Mouse (Mus musculus) CH12.LX (cell line): Measurements from ENCODE around the gene Aco1. TPM values are rescaled to one million over a fixed set of nuclear protein-coding genes. Genes with fewer than 3 reads are reported as not detected.

Experiments
- DNase-seq: peaks from one replicate; pipeline ENCODE4 v3.0.0-alpha.2; 2013; ENCODE audit errors: extremely low read depth
- H3K27ac ChIP-seq: 2 replicates; pipeline ENCODE4 v1.5.1; 2012; ENCODE audit warnings: low read depth, mild to moderate bottlenecking, control low read depth, moderate library complexity; ENCODE audit not compliant: insufficient read depth
- H3K27me3 ChIP-seq: replicated peaks from 2 replicates; pipeline ENCODE3; 2012; ENCODE audit warnings: inconsistent platforms
- H3K36me3 ChIP-seq, 2 experiments: replicated peaks in 1 of 2; 2 replicates each; pipeline versions ENCODE3 to v1.6.1; 2012; ENCODE audit warnings: inconsistent platforms in 1 of 2, low read length in 1 of 2, mild to moderate bottlenecking in 1 of 2, mixed read lengths in 1 of 2, moderate library complexity in 1 of 2; ENCODE audit not compliant: control insufficient read depth in 1 of 2, insufficient read depth in 1 of 2
- H3K4me1 ChIP-seq, 2 experiments: 2 replicates each; pipeline ENCODE4 v1.6.1; 2012; ENCODE audit warnings: inconsistent platforms in 1 of 2, moderate library complexity in 1 of 2; ENCODE audit not compliant: insufficient read depth in 2 of 2, control insufficient read depth in 1 of 2
- H3K4me2 ChIP-seq: 2 replicates; pipeline ENCODE4 v1.6.1; 2012; ENCODE audit warnings: low read depth, mild to moderate bottlenecking, control low read depth; ENCODE audit not compliant: poor library complexity, insufficient read depth, severe bottlenecking
- H3K4me3 ChIP-seq, 3 experiments: fragments of 150-350 bp in 1 of 3; sonication (generic) in 1 of 3; replicated peaks in 1 of 3; 2 replicates each; pipeline versions ENCODE3 to v1.5.1; 2011 to 2012; ENCODE audit warnings: low read depth in 2 of 3, low read length in 2 of 3, mild to moderate bottlenecking in 2 of 3, moderate library complexity in 2 of 3, control low read depth in 1 of 3, improper control_type of control experiment in 1 of 3, inconsistent platforms in 1 of 3, mixed read lengths in 1 of 3; ENCODE audit not compliant: poor library complexity in 1 of 3
- H3K79me2 ChIP-seq: replicated peaks from 2 replicates; pipeline ENCODE4 v1.6.1; 2012; ENCODE audit warnings: mild to moderate bottlenecking, moderate library complexity; ENCODE audit not compliant: control insufficient read depth, poor library complexity, insufficient read depth, severe bottlenecking; ENCODE audit errors: extremely low read depth
- H3K9ac ChIP-seq: 2 replicates; pipeline ENCODE4 v1.6.1; 2012; ENCODE audit warnings: low read depth, mild to moderate bottlenecking, control low read depth, moderate library complexity; ENCODE audit not compliant: insufficient read depth
- H3K9me3 ChIP-seq: replicated peaks from 2 replicates; pipeline ENCODE3; 2012; ENCODE audit warnings: low read length, inconsistent platforms, mixed read lengths
- CHD1 ChIP-seq: IDR thresholded peaks from 2 replicates; pipeline ENCODE4 v1.6.1; 2012; ENCODE audit warnings: low read depth, low read length, improper control_type of control experiment, inconsistent platforms
- CHD2 ChIP-seq: IDR thresholded peaks from 2 replicates; pipeline ENCODE4 v1.6.1; 2011; ENCODE audit warnings: low read length, improper control_type of control experiment
- CTCF ChIP-seq, 2 experiments: IDR thresholded peaks in 1 of 2; conservative IDR thresholded peaks in 1 of 2; 2 replicates each; pipeline ENCODE4 v1.5.1; 2011 to 2012; ENCODE audit warnings: low read depth in 2 of 2, low read length in 2 of 2, improper control_type of control experiment in 1 of 2, inconsistent platforms in 1 of 2, mild to moderate bottlenecking in 1 of 2, moderate library complexity in 1 of 2
- EP300 ChIP-seq: IDR thresholded peaks from 2 replicates; pipeline ENCODE4 v1.6.1; 2011; ENCODE audit warnings: low read length, improper control_type of control experiment
- ETS1 ChIP-seq: conservative IDR thresholded peaks from 2 replicates; pipeline ENCODE4 v1.6.1; 2012; ENCODE audit warnings: low read depth, mild to moderate bottlenecking, inconsistent platforms, low read length, improper control_type of control experiment, moderate library complexity
- IRF4 ChIP-seq: IDR thresholded peaks from 2 replicates; pipeline ENCODE4 v1.6.1; 2014; ENCODE audit warnings: low read depth, mild to moderate bottlenecking, inconsistent platforms, low read length, improper control_type of control experiment
- JUND ChIP-seq: conservative IDR thresholded peaks from 2 replicates; pipeline ENCODE4 v1.6.1; 2011; ENCODE audit warnings: low read depth, low read length, improper control_type of control experiment
- KAT2A ChIP-seq: IDR thresholded peaks from 2 replicates; pipeline ENCODE4 v1.6.1; 2012; ENCODE audit warnings: low read length, improper control_type of control experiment, inconsistent platforms; ENCODE audit not compliant: insufficient replicate concordance
- MAFK ChIP-seq: IDR thresholded peaks from 2 replicates; pipeline ENCODE4 v1.6.1; 2011; ENCODE audit warnings: low read length, improper control_type of control experiment; ENCODE audit not compliant: insufficient replicate concordance
- MEF2A ChIP-seq: IDR thresholded peaks from 2 replicates; pipeline ENCODE4 v1.6.1; 2014; ENCODE audit warnings: low read depth, mild to moderate bottlenecking, inconsistent platforms, low read length, improper control_type of control experiment, borderline replicate concordance
- MXI1 ChIP-seq: IDR thresholded peaks from 2 replicates; pipeline ENCODE4 v1.6.1; 2011; ENCODE audit warnings: mild to moderate bottlenecking, low read depth, low read length, improper control_type of control experiment
- MYC ChIP-seq: IDR thresholded peaks from 2 replicates; pipeline ENCODE4 v1.6.1; 2011; ENCODE audit warnings: low read depth, mild to moderate bottlenecking, improper control_type of control experiment, low read length
- NELFE ChIP-seq: IDR thresholded peaks from 2 replicates; pipeline ENCODE4 v1.6.1; 2011; ENCODE audit warnings: low read depth, low read length, improper control_type of control experiment
- NRF1 ChIP-seq: IDR thresholded peaks from 2 replicates; pipeline ENCODE4 v1.6.1; 2014; ENCODE audit warnings: low read depth, mild to moderate bottlenecking, inconsistent platforms, low read length, improper control_type of control experiment, moderate library complexity
- POLR2A ChIP-seq: IDR thresholded peaks from 2 replicates; pipeline ENCODE4 v1.6.1; 2011; ENCODE audit warnings: low read depth, mild to moderate bottlenecking, improper control_type of control experiment, low read length
- POLR2AphosphoS2 ChIP-seq: IDR thresholded peaks from 2 replicates; pipeline ENCODE4 v1.6.1; 2011; ENCODE audit warnings: low read depth, low read length, improper control_type of control experiment
- RAD21 ChIP-seq: IDR thresholded peaks from 2 replicates; pipeline ENCODE4 v1.6.1; 2011; ENCODE audit warnings: low read depth, mild to moderate bottlenecking, low read length, improper control_type of control experiment, moderate library complexity
- RCOR1 ChIP-seq: conservative IDR thresholded peaks from 2 replicates; pipeline ENCODE4 v1.6.1; 2012; ENCODE audit warnings: low read depth, mild to moderate bottlenecking, inconsistent platforms, low read length, improper control_type of control experiment
- SIN3A ChIP-seq: IDR thresholded peaks from 2 replicates; pipeline ENCODE4 v1.6.1; 2012; ENCODE audit warnings: low read length, improper control_type of control experiment, inconsistent platforms
- SMC3 ChIP-seq: IDR thresholded peaks from 2 replicates; pipeline ENCODE4 v1.6.1; 2011; ENCODE audit warnings: low read depth, low read length, improper control_type of control experiment
- TBP ChIP-seq: conservative IDR thresholded peaks from 2 replicates; pipeline ENCODE4 v1.6.1; 2011; ENCODE audit warnings: low read depth, low read length, improper control_type of control experiment
- TCF12 ChIP-seq: IDR thresholded peaks from 2 replicates; pipeline ENCODE4 v1.6.1; 2014; ENCODE audit warnings: low read depth, mild to moderate bottlenecking, inconsistent platforms, low read length, improper control_type of control experiment
- USF1 ChIP-seq: IDR thresholded peaks from 2 replicates; pipeline ENCODE4 v1.6.1; 2014; ENCODE audit warnings: low read depth, mild to moderate bottlenecking, inconsistent platforms, low read length, improper control_type of control experiment
- USF2 ChIP-seq: conservative IDR thresholded peaks from 2 replicates; pipeline ENCODE4 v1.6.1; 2011; ENCODE audit warnings: low read depth, low read length, improper control_type of control experiment
- ZMIZ1 ChIP-seq: IDR thresholded peaks from 2 replicates; pipeline ENCODE4 v1.6.1; 2012; ENCODE audit warnings: low read depth, mild to moderate bottlenecking, inconsistent platforms, low read length, improper control_type of control experiment
- ZNF384 ChIP-seq: IDR thresholded peaks from 2 replicates; pipeline ENCODE4 v1.6.1; 2012; ENCODE audit warnings: low read depth, low read length, improper control_type of control experiment, inconsistent platforms
- dilution Hi-C: fragments of 300-500 bp; cut with MboI; formaldehyde crosslinking; loops from 2 replicates; pipeline ENCODE4 v1.14.3; 2020; ENCODE audit warnings: low sequenced_read_pairs; ENCODE audit not compliant: extremely low pct_unique_long_range_greater_than_20kb, extremely low pct_ligation_motif_present
- in situ Hi-C: fragments of 300-500 bp; cut with MboI; formaldehyde crosslinking; loops from 3 replicates; pipeline ENCODE4 v1.14.3; 2019; ENCODE audit warnings: low sequenced_read_pairs, low pct_ligation_motif_present, low pct_unique_long_range_greater_than_20kb, mixed read lengths
- polyA plus RNA-seq: library from polyadenylated mRNA; unstranded; fragments of >175 nt; gene quantifications from 2 replicates; pipeline ENCODE4 v1.2.1, GENCODE M21; 2012; ENCODE audit warnings: low read depth; ENCODE audit not compliant: insufficient read length
- total RNA-seq, 2 experiments: library from RNA; depleted of rRNA; stranded (reverse); fragments of 300-350 nt in 1 of 2; fragments of >200 nt in 1 of 2; gene quantifications; 2 replicates each; pipeline ENCODE4 v1.2.3; 2012 to 2014

Aco1 gene
- total and polyA plus RNA-seq, 3 experiments = 23.2 to 27.1 (median 24.8) TPM

- in situ Hi-C loops = no loop called here
These were observed 59.3 kb downstream of the Aco1 start for GRCm38 (mm10) chr4:40202205-40202604.

DNA sequence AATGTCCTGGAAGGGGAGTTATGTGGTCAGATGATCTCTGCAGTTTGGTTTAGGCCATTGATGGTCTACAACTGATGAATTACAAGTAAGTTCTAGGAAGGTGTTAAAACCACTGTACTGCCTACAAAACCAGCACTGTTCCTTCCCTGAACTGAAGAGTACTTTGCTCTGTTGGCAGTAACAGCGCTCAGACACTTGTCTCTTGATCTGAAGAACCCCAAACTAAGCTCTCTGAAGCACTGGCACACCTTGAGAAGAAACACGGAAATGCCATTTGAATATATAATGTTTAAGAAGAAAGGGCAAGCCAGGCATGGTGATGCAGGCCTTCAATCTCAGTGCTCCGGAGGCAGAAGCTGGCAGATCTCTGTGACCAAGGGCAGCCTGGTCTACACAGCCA, 61.5 kb downstream of the Aco1 start:
- Histone ChIP-seq H3K27ac (no peak overlapping the region), H3K79me2 (no peaks in the 10 kb centered on the region), H3K4me1 (peaks cover 0 to 7% of the 10 kb centered on the region in 2 experiments; a peak in 1 of 4 replicates), H3K4me3 (no peak overlapping the region), H3K27me3 (no peaks in the 10 kb centered on the region), H3K36me3 (peaks cover 11 to 47% of the 10 kb centered on the region in 2 experiments)
- DNase-seq = no peak
- dilution Hi-C loops = no loop called here
- TF ChIP-seq ETS1 (no peak), KAT2A (no peak), CTCF (conservative IDR thresholded peaks at IDR 0.05 in 1 of 2, IDR thresholded peaks at IDR 0.05 in 1 of 2; ENCODE audit: low read depth in 2 of 2, low read length in 2 of 2) (no peak), POLR2A (no peak), TCF12 (no peak), MXI1 (no peak), ZMIZ1 (no peak), POLR2AphosphoS2 (no peak), MYC (no peak), USF1 (no peak), MAFK (no peak), NELFE (no peak), MEF2A (no peak), USF2 (no peak), ZNF384 (no peak)
- TF ChIP-seq, all 38 proteins: peak for 0
- Histone ChIP-seq H3K4me2 (no peak overlapping the region), H3K9me3 (no peaks in the 10 kb centered on the region), H3K9ac (no peak overlapping the region)
- in situ Hi-C loops = no loop called here

More at GRCm38 (mm10) chr4:40202205-40202604, 59.3 kb downstream of the Aco1 start:
- Histone ChIP-seq H3K4me3 (no peak overlapping the region), H3K9ac (no peak overlapping the region), H3K9me3 (no peaks in the 10 kb centered on the region), H3K4me2 (no peak overlapping the region), H3K4me1 (peaks cover 0 to 7% of the 10 kb centered on the region in 2 experiments; a peak in 1 of 4 replicates), H3K27me3 (no peaks in the 10 kb centered on the region), H3K36me3 (peaks cover 9 to 46% of the 10 kb centered on the region in 2 experiments), H3K79me2 (no peaks in the 10 kb centered on the region), H3K27ac (no peak overlapping the region)
- dilution Hi-C loops = no loop called here
- no peak for TF ChIP-seq IRF4
- TF ChIP-seq NRF1 = no peak
- TF ChIP-seq EP300 = no peak
- no peak for TF ChIP-seq CHD2
- no peak for TF ChIP-seq USF2
- TF ChIP-seq RAD21 = no peak
- no peak for TF ChIP-seq CHD1
- TF ChIP-seq KAT2A = no peak
- TF ChIP-seq SMC3 = no peak
- no peak for TF ChIP-seq ETS1
- TF ChIP-seq CTCF (conservative IDR thresholded peaks at IDR 0.05 in 1 of 2, IDR thresholded peaks at IDR 0.05 in 1 of 2; ENCODE audit: low read depth in 2 of 2, low read length in 2 of 2) = no peak
- no peak for TF ChIP-seq ZNF384
- no peak for TF ChIP-seq SIN3A
- no peak for TF ChIP-seq POLR2A
- no peak for TF ChIP-seq RCOR1
- no peak for TF ChIP-seq JUND
- TF ChIP-seq TBP = no peak
- peak; percentile 15 for DNase-seq
